Mouse (Mus musculus) olfactory bulb, adult 2 months (tissue): ENCODE results near the gene Ift88. TPM values are rescaled to one million over a fixed set of nuclear protein-coding genes. Genes with fewer than 3 reads are reported as not detected.
"Not testable (repeated sequence)": the region's sequence is repeated elsewhere in the genome, so short reads cannot be mapped to it uniquely, and the experiment has no call there.

Experiments used
- H3K27ac ChIP-seq: fragments of 200-500 bp; 2 replicates; pipeline ENCODE4 v1.5.1; 2012; ENCODE audit warnings: low read depth, low read length; ENCODE audit not compliant: insufficient read depth
- H3K4me1 ChIP-seq: fragments of 200-500 bp; 2 replicates; pipeline ENCODE4 v1.6.1; 2012; ENCODE audit warnings: low read length; ENCODE audit not compliant: control insufficient read depth, insufficient read depth
- H3K4me3 ChIP-seq: fragments of 200-500 bp; 2 replicates; pipeline ENCODE4 v1.5.1; 2012; ENCODE audit warnings: mild to moderate bottlenecking, low read depth, low read length, moderate library complexity; ENCODE audit not compliant: insufficient read depth
- CTCF ChIP-seq: fragments of 200-500 bp; IDR thresholded peaks from 2 replicates; pipeline ENCODE4 v1.5.1; 2012; ENCODE audit warnings: low read depth, mild to moderate bottlenecking, low read length, moderate library complexity; ENCODE audit not compliant: insufficient read depth
- POLR2A ChIP-seq: fragments of 200-500 bp; IDR thresholded peaks from 2 replicates; pipeline ENCODE4 v1.6.1; 2012; ENCODE audit warnings: mild to moderate bottlenecking, low read depth, low read length, moderate library complexity; ENCODE audit not compliant: insufficient read depth
- WGBS: fragments of 180-500 bp; shearing (Covaris S2); methylation state at CpG from one replicate; pipeline ENCODE4 v1.1.7; 2018; 5-methylcytosine and 5-hydroxymethylcytosine counted together
- polyA plus RNA-seq: library from polyadenylated mRNA; stranded (reverse); fragments of >200 nt; gene quantifications from 2 replicates; pipeline ENCODE4 v1.2.4, GENCODE M21; 2012; ENCODE audit warnings: low replicate concordance; ENCODE audit not compliant: missing spikeins, insufficient read depth, insufficient read length

Ift88 gene
- polyA plus RNA-seq, 1 experiment = not detected

DNA sequence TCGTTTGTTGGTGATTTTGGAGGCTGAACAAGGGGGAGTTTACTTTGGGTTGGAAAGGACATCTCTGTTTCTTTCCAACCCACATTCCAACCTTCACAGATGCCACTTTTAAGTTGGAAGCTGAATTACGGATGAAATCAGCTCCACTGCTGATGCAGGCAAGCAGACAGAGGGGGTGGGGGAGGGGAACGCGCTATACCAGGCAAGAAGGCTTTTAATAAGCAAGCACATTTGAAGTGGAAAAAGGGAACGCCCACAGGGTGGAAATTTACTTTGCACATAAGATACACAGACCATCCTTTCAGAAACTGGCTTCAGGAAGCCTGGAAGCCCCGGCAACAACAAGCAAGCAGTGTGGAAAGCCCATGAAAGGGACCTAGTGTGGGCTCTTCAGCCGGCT lies 11.7 kb upstream of the Ift88 start:
- peak overlapping the region; percentile 61 for H3K27ac ChIP-seq
- TF ChIP-seq POLR2A (no peak), CTCF (no peak)
- WGBS = 13% methylated on average over 7 of the region's 7 CpGs
- H3K4me1 ChIP-seq = peaks cover 13% of the 10 kb centered on the region
- H3K4me3 ChIP-seq = no peak overlapping the region

DNA sequence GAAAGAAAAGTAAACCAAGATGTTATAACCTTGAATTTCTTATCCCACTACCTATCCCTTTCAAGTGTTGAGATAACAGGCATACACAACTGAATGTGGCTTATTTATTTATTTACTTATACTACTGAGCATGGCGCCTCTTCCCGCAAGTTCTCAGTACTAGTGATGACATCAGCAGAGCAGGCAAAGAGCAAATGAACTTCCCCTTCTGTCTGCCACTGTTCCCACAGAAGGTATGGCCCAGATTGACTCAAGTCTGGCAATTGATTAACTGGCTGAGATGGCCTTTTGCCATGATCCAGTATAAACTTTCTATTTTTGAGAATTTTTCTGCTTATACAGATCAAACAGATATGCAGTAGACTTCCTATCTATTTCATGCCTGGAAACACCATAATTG lies 6.7 kb upstream of the Ift88 start:
- TF ChIP-seq CTCF = no peak
- no peak for TF ChIP-seq POLR2A
- Histone ChIP-seq H3K4me3 (no peak overlapping the region), H3K4me1 (0 out of 2 replicates have a peak, but pooled peaks cover 3% of the 10 kb centered on the region), H3K27ac (no peak overlapping the region)
- WGBS = 94% methylated on average over 2 of the region's 2 CpGs

DNA sequence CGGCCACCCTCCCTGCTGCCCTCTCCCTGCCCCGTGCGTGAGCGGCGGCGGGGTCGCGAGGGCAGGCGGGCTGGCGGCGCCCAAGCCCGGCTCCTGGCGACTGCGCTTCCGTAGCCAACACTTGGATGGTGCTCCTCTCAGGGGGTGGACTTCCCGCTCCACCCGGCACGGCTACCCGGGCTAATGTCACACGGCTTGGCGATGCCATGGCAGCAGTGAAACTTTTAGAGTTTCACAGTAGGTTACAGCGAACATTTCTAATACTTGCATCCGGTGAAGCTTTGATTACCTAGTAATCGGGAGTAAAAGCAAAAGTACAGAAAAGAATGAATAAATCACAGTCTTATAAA lies 325 bp downstream of the Ift88 start:
- no peak for TF ChIP-seq POLR2A
- no peak for TF ChIP-seq CTCF
- 0 out of 2 replicates have a peak overlapping the region, but pooled peaks have one; percentile 5 for H3K27ac ChIP-seq
- peak overlapping the region; percentile 95 for H3K4me3 ChIP-seq
- under 1% methylated on average over 24 of the region's 24 CpGs for WGBS
- H3K4me1 ChIP-seq = no peaks in the 10 kb centered on the region

- 90% methylated on average over 2 of the region's 2 CpGs for WGBS
- Histone ChIP-seq H3K4me3 (no peak overlapping the region), H3K27ac (no peak overlapping the region), H3K4me1 (no peaks in the 10 kb centered on the region)
- TF ChIP-seq POLR2A = no peak
- TF ChIP-seq CTCF = no peak
Observed at GRCm38 (mm10) chr14:57430451-57430850, 6.6 kb downstream of the Ift88 start.

- Histone ChIP-seq H3K27ac (no peak overlapping the region), H3K4me3 (no peak overlapping the region), H3K4me1 (no peaks in the 10 kb centered on the region)
- 85% methylated on average over 1 of the region's 1 CpGs for WGBS
- no peak for TF ChIP-seq CTCF
- TF ChIP-seq POLR2A = no peak
Observed at GRCm38 (mm10) chr14:57452516-57452915, 28.7 kb downstream of the Ift88 start.

- H3K4me1 ChIP-seq = no peaks in the 10 kb centered on the region
- H3K4me3 ChIP-seq = no peak overlapping the region
- TF ChIP-seq CTCF = no peak
- TF ChIP-seq POLR2A = no peak
- 80% methylated on average over 5 of the region's 5 CpGs for WGBS
- H3K27ac ChIP-seq = no peak overlapping the region
Observed at GRCm38 (mm10) chr14:57459883-57460282, 36.0 kb downstream of the Ift88 start.

GRCm38 (mm10) chr14:57460326-57460725 lies 36.5 kb downstream of the Ift88 start:
- H3K27ac ChIP-seq, H3K4me1 ChIP-seq, H3K4me3 ChIP-seq: not testable (repeated sequence)
- 78% methylated on average over 5 of the region's 5 CpGs for WGBS

DNA sequence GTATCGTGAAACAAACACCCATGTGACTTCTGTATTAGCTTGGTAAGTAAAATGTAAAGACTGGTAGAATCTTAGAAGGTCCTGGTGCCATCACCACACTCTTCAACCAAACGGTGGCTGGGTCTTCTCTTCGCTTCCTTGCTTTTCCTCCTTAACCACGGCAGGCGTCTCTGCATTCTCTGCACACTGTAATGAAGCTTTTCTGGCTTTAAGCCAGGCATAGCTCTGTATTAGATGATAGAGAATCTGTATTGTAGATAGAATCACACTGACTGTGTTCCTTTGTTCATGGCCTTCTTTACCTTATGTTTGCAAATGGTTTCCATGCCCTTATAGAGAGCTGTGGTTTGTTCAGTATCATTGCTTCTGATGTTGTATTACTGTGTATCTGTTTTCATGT lies 39.0 kb downstream of the Ift88 start:
- H3K27ac ChIP-seq = no peak overlapping the region
- WGBS = 65% methylated on average over 5 of the region's 5 CpGs
- TF ChIP-seq CTCF (no peak), POLR2A (no peak)
- no peaks in the 10 kb centered on the region for H3K4me1 ChIP-seq
- no peak overlapping the region for H3K4me3 ChIP-seq

GRCm38 (mm10) chr14:57475057-57475456 lies 51.2 kb downstream of the Ift88 start:
- no peak for TF ChIP-seq POLR2A
- TF ChIP-seq CTCF = no peak
- no peak overlapping the region for H3K27ac ChIP-seq
- H3K4me1 ChIP-seq = no peaks in the 10 kb centered on the region
- 92% methylated on average over 2 of the region's 2 CpGs for WGBS
- no peak overlapping the region for H3K4me3 ChIP-seq

GRCm38 (mm10) chr14:57482262-57482661 lies 58.4 kb downstream of the Ift88 start:
- H3K4me1 ChIP-seq = no peaks in the 10 kb centered on the region
- H3K27ac ChIP-seq = no peak overlapping the region
- TF ChIP-seq POLR2A (no peak), CTCF (no peak)
- no peak overlapping the region for H3K4me3 ChIP-seq
- WGBS = 93% methylated on average over 2 of the region's 2 CpGs

- Histone ChIP-seq H3K4me1 (no peaks in the 10 kb centered on the region), H3K27ac (no peak overlapping the region), H3K4me3 (no peak overlapping the region)
- TF ChIP-seq POLR2A (no peak), CTCF (no peak)
- WGBS = 96% methylated on average over 6 of the region's 6 CpGs
Observed at GRCm38 (mm10) chr14:57484183-57484582, 60.3 kb downstream of the Ift88 start.
